Mouse (Mus musculus): ENCODE data around the gene Parvg. TPM values are rescaled to one million over a fixed set of nuclear protein-coding genes. Genes with fewer than 3 reads are reported as not detected.

Gene Parvg
- total RNA-seq, 2 experiments from 2014 or later: 1.2 to 1.5 TPM

DNA sequence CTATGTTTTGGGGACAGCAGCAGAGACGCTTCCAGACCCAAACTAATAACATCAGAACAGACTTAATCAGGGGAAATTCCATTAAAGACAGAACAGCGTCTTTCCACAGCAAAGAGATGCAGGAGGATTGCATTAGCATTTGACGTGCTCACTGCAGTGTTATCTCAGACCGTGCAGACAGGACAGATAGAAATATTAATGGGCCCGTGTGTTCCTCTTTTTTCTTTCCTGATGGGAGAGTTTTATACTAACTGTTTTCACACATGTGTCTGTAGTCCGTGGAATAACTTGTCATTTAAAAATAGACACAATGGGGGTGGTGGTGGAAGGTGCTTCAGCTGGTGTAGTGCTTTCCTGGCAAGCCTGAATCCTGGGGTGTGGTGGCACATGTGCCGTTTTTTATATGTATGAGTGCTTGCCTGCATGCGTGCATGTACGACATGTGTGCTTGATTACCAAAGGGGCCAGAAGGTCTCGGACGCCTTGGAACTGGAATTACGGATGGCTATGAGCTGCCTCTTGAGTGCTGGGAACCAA lies 12.5 kb downstream of the Parvg start:
- no peak for DNase-seq
- intact Hi-C loops (cut with DNase I; ENCODE audit: low total_unique reads): no loop called here

DNA sequence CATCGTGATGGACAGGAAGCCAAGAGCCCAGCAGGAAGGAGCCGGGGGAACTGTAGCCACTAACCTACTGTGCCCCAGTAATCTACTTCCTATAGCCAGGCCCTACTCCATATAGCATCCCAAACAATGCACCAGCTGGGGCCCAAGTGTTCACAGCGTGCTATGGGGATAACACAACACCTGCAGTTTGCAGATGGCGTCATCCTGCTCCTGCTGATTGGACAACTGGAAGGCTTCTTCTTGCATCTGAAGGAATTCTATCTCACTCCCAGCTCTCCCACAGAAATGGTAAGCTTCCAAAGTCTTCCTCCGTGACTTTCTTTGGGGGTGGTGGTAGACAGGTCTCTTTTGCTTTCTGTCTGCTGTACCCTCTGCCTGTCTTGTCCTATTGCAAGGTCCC lies 13.8 kb downstream of the Parvg start:
- DNase-seq: no peak
- intact Hi-C loops (cut with DNase I; ENCODE audit: low total_unique reads): no loop called here

DNA sequence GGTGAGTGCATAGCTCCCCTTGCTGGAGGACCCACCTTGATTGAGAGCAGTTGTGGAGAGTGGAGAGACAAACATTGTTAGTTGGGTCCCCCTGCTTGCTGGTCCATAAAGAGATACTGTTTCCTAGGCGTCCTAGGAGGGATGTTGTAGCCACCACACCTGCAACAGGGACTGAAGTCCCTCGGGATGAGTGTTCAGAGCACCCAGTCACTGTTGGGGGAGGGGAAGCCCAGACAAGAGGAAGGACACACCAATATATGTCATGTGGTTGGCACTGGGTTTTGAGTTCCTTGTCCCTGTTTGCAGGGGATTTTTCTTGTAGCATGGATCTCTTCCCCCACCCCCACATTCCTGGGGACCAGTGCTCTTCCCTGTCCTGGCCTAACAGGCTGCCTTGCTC lies 17.1 kb downstream of the Parvg start:
- intact Hi-C loops (cut with DNase I; ENCODE audit: low total_unique reads): no loop called here
- DNase-seq: no peak

DNA sequence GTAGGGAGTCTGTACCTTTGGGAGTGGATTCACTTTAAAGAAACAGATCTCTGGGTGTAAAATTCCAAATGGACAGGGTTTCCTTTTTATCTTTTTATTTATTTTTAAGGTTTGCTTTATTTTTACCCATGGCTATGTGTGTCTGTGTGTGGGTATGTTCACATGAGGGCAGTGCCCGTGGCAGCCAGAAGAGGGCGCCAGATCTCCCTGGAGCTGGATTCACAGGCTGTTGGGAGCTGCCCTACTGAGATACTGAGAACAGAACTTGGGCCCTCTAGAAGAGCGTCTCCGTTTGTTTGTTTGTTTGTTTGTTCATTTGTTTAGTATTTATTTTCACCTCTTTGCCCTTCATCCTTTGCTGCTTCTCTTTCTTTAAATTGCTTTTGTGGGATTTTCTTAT lies 24.9 kb downstream of the Parvg start:
- intact Hi-C loops (cut with DNase I; ENCODE audit: low total_unique reads): no loop called here
- DNase-seq: no peak

- no peak for DNase-seq
- intact Hi-C loops (cut with DNase I; ENCODE audit: low total_unique reads): no loop called here
Observed at GRCm38 (mm10) chr15:84349915-84350738, 26.3 kb downstream of the Parvg start.

- intact Hi-C loops (cut with DNase I; ENCODE audit: low total_unique reads): no loop called here
- no peak for DNase-seq
Observed at GRCm38 (mm10) chr15:84351342-84351741, 27.5 kb downstream of the Parvg start.

GRCm38 (mm10) chr15:84351915-84352844 lies 28.4 kb downstream of the Parvg start:
- no peak for DNase-seq
- intact Hi-C loops (cut with DNase I; ENCODE audit: low total_unique reads): no loop called here

- no peak for DNase-seq
- intact Hi-C loops (cut with DNase I; ENCODE audit: low total_unique reads): no loop called here
Observed at GRCm38 (mm10) chr15:84355081-84355480, 31.3 kb downstream of the Parvg start.

DNA sequence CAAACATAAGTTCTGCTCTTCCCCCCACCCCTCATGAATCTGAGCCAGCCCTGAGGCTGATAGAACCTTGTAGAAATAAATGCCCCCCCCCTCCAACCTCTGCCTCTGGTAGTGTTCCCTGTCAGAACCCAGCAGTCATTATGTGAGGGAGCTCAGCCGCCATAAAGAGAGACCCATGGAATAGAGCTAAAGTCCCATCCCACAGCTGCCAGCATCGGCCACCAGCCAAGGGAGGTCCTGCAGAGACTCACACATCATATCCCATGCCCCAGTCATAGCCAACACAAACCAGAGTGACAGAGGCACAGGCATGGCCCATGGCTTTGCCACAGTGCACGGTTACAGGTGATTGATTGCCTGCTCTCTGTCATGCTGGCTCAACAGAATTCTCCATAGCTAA lies 40.9 kb downstream of the Parvg start:
- intact Hi-C loops (cut with DNase I; ENCODE audit: low total_unique reads): no loop called here
- no peak for DNase-seq

GRCm38 (mm10) chr15:84365675-84366381 lies 42.0 kb downstream of the Parvg start:
- DNase-seq: no peak
- intact Hi-C loops (cut with DNase I; ENCODE audit: low total_unique reads): no loop called here

GRCm38 (mm10) chr15:84366574-84366989 lies 42.8 kb downstream of the Parvg start:
- intact Hi-C loops (cut with DNase I; ENCODE audit: low total_unique reads): no loop called here
- DNase-seq: peak; percentile 25

DNA sequence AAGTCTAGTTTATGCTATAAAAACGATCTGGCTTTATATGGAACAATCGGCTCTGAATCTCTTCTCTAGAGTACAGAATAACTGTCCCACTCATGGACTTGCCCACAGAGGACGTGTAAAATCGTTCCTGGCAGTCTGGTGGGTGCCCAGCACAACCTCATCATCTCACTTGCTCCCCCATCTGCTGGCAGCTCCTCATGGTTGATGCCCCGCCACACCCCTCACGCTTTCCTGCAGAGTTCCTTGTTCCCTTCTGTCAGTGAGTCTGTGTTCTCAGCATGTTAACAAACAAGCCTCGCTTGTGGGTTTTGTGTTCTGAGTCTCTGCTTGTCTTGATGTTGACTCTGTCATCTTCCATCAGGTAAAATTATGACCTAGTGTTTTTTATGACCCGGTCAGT lies 43.6 kb downstream of the Parvg start:
- intact Hi-C loops (cut with DNase I; ENCODE audit: low total_unique reads): no loop called here
- DNase-seq: no peak

DNA sequence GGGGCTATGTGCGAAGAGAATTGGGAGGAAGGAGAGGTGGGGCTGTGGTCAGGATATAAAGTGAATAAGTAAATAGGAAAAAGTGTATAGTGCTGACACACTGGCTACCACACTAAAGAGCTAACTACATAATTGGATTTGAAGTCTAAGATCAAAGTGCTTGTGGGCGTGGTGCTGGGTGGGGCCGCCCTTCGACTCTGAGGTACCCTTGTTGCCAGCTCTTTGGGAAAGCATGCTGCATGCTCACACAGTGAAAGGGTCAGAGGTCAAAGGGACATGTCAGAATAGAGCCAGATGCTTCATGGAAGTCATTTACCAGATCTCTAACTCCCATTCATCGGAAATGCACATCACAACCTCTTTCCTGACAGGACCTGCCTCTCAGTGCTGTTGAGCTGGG lies 49.0 kb downstream of the Parvg start:
- DNase-seq: no peak
- intact Hi-C loops (cut with DNase I; ENCODE audit: low total_unique reads): no loop called here

- intact Hi-C loops (cut with DNase I; ENCODE audit: low total_unique reads): no loop called here
- DNase-seq: no peak
Observed at GRCm38 (mm10) chr15:84378734-84379133, 54.9 kb downstream of the Parvg start.

- DNase-seq: no peak
- intact Hi-C loops (cut with DNase I; ENCODE audit: low total_unique reads): no loop called here
Observed at GRCm38 (mm10) chr15:84380181-84380580, 56.4 kb downstream of the Parvg start.

DNA sequence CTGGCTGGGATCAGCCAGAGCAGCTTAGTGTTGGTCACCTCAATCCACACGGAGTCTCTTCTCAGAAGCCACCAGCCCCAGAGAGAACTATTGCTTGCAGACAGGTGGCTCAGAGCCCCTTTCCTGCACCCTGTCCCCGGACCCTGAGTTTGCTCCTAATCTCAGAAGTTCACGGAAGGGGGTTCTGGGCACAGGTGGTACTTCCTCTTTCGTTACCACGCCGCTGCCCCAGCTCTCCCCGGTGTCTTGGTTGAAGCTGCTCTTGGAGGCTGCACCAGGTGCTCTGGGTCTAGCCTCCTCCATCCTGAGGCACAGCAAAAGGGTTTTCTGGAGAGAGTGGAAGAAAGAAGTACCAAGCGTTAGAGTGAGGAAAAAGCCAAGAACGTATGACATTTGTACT lies 60.2 kb downstream of the Parvg start:
- no peak for DNase-seq
- intact Hi-C loops (cut with DNase I; ENCODE audit: low total_unique reads): no loop called here

DNA sequence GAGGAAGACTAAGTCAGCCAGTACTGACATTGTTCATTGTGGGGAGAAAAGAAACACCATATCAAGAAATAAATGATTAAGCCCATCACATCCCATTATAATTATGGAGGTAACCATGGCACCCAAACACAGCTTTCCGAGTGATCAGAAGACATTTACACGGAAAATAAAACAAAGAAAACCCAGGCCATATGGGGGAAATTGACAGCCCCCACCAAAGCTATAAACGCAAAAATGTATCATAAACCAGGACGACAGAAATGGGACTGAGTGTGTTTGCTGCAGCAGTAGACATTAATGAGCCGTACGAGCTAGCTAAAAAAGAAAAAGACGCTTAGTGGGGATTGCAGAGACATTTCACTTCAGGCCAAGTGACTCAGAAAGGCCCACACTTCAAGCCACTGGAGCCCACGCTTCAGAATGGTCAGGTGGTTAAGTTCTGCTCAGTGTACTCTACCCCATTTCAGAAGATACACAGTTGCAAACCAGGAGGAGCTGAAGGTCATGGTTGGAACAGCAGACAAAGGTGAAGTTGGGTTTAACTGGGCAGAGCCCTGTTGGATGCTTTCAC lies 62.3 kb downstream of the Parvg start:
- intact Hi-C loops (cut with DNase I; ENCODE audit: low total_unique reads): no loop called here

DNA sequence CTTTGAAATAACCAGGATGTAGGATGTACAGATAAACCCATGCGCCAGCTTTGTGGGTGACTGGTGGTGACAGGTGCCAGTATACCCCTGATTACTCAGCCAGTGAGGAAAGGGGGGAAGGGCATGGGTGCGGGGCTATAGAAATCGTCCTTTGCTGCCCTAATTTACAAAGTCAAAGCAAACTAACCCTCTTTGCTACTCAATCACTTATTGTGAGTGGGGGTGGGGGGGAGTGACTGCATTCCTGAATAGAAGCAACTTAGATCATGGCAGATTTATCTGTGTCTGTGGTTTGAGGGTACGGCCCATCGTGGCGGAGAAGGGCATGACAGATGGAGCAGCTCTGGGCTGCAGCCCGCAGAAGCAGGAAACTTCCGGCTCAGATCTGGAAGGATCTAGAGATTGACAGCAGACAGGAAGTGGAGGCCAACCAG lies 64.9 kb downstream of the Parvg start:
- intact Hi-C loops (cut with DNase I; ENCODE audit: low total_unique reads): no loop called here
- DNase-seq: no peak

More for the DNA sequence above, 62.3 kb downstream of the Parvg start:
- no peak for DNase-seq

GRCm38 (mm10) chr15:84392131-84392530 lies 68.3 kb downstream of the Parvg start:
- intact Hi-C loops (cut with DNase I; ENCODE audit: low total_unique reads): no loop called here
- DNase-seq: no peak

Data from gastrocnemius, postnatal 14 days (tissue).